Mouse (Mus musculus) kidney, postnatal 0 days (tissue): Measurements from ENCODE around the gene D430041D05Rik. TPM values are rescaled to one million over a fixed set of nuclear protein-coding genes. Genes with fewer than 3 reads are reported as not detected.

Source experiments
- ATAC-seq: fragments of 200-750 bp; cut with Nextera tagmentation; replicated peaks from 2 replicates; pipeline ENCODE4 v1.8.0; 2017; ENCODE audit warnings: low read depth, moderate number of reproducible peaks, moderate TSS enrichment, moderate library complexity; ENCODE audit not compliant: low FRiP score
- DNase-seq: peaks from one replicate; pipeline ENCODE4 v3.0.0-alpha.2; 2016; ENCODE audit warnings: low spot score
- H3K27ac ChIP-seq: fragments of 300-500 bp; sonication (generic); 2 replicates; pipeline ENCODE4 v1.5.1; 2014; ENCODE audit warnings: mild to moderate bottlenecking
- H3K27me3 ChIP-seq: fragments of 300-500 bp; sonication (generic); 2 replicates; pipeline ENCODE4 v1.6.1; 2014; ENCODE audit warnings: low read length, mixed read lengths; ENCODE audit not compliant: insufficient read depth
- H3K36me3 ChIP-seq: fragments of 300-500 bp; sonication (generic); 2 replicates; pipeline ENCODE4 v1.6.1; 2014; ENCODE audit warnings: low read length, mixed read lengths; ENCODE audit not compliant: insufficient read depth
- H3K4me1 ChIP-seq: fragments of 300-500 bp; sonication (generic); replicated peaks from 2 replicates; pipeline ENCODE4 v1.6.1; 2014; ENCODE audit warnings: antibody characterized with exemption, low read length, mixed read lengths; ENCODE audit not compliant: insufficient read depth
- H3K4me2 ChIP-seq: fragments of 300-500 bp; sonication (generic); 2 replicates; pipeline ENCODE4 v1.6.1; 2014; ENCODE audit warnings: mild to moderate bottlenecking, low read length, moderate library complexity, mixed read lengths
- H3K4me3 ChIP-seq: fragments of 300-500 bp; sonication (generic); replicated peaks from 2 replicates; pipeline ENCODE4 v1.5.1; 2014; ENCODE audit warnings: low read depth, low read length
- H3K9ac ChIP-seq: fragments of 300-500 bp; sonication (generic); 2 replicates; pipeline ENCODE4 v1.6.1; 2014; ENCODE audit warnings: low read depth, low read length
- H3K9me3 ChIP-seq: fragments of 300-500 bp; sonication (generic); replicated peaks from 2 replicates; pipeline ENCODE4 v1.6.1; 2016; ENCODE audit warnings: low read length, inconsistent platforms, mixed read lengths
- CTCF ChIP-seq: IDR thresholded peaks from 2 replicates; pipeline ENCODE4 v1.5.1; 2016; ENCODE audit warnings: antibody characterized with exemption, low read depth, mild to moderate bottlenecking, moderate library complexity
- WGBS: fragments of 180-500 bp; shearing (Covaris S2); extraction: QIAGEN DNeasy Blood & Tissue Kit; methylation state at CpG from one replicate; pipeline ENCODE4 v1.1.7; 2014; 5-methylcytosine and 5-hydroxymethylcytosine counted together
- polyA plus RNA-seq: library from polyadenylated mRNA; unstranded; fragments of >200 nt; fragmentation: Nextera tagmentation; extraction: Ambion mirVana; gene quantifications from 2 replicates; pipeline ENCODE4 v1.2.1, GENCODE M21; 2015

The D430041D05Rik gene
- polyA plus RNA-seq, 1 experiment from 2014 or later, result 0.22 TPM

GRCm38 (mm10) chr2:104208415-104208814 is 202.4 kb downstream of the D430041D05Rik start:
- Histone ChIP-seq H3K4me3 (no peak overlapping the region), H3K36me3 (no peaks in the 10 kb centered on the region), H3K27ac (no peak overlapping the region), H3K4me2 (no peak overlapping the region), H3K9ac (no peak overlapping the region), H3K27me3 (no peaks in the 10 kb centered on the region), H3K4me1 (no peaks in the 10 kb centered on the region), H3K9me3 (no peaks in the 10 kb centered on the region)
- TF ChIP-seq CTCF, result no peak
- DNase-seq (no peak), ATAC-seq (no peak)
- 48% methylated on average over 5 of the region's 5 CpGs for WGBS

GRCm38 (mm10) chr2:104207948-104208347 is 202.9 kb downstream of the D430041D05Rik start:
- no peak overlapping the region for H3K27ac ChIP-seq
- no peak for TF ChIP-seq CTCF
- H3K9ac ChIP-seq, result no peak overlapping the region
- H3K36me3 ChIP-seq, result no peaks in the 10 kb centered on the region
- H3K4me3 ChIP-seq, result no peak overlapping the region
- H3K27me3 ChIP-seq, result no peaks in the 10 kb centered on the region
- DNase-seq (peak; percentile 21), ATAC-seq (peak; percentile 49; the same call in 1 of the 2 replicates)
- no peak overlapping the region for H3K4me2 ChIP-seq
- WGBS, result 37% methylated on average over 10 of the region's 10 CpGs
- no peaks in the 10 kb centered on the region for H3K9me3 ChIP-seq
- H3K4me1 ChIP-seq, result no peaks in the 10 kb centered on the region

DNA sequence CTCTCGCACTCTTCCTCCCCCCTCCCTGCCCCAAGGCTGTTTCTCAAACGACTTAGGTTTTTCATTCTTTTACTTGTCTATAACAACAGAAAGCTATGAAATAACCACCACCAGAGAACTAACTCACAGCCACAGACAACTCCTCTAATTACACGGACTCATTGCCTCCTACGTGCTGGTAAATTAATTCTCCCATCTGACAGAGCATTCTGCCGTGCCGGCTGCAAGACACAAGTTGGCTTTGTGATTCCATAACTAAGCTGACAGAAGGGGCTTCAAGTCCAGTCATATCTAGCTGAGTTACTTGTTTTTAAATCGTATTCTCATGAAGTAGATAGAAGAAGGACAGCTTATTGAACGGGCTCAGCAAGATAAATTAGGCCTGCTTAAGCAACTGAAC is 205.2 kb downstream of the D430041D05Rik start:
- 40% methylated on average over 8 of the region's 8 CpGs for WGBS
- H3K9me3 ChIP-seq, result no peaks in the 10 kb centered on the region
- no peak overlapping the region for H3K27ac ChIP-seq
- ATAC-seq (no peak), DNase-seq (peak; percentile 38)
- H3K4me1 ChIP-seq, result no peaks in the 10 kb centered on the region
- H3K9ac ChIP-seq, result no peak overlapping the region
- no peak for TF ChIP-seq CTCF
- H3K4me3 ChIP-seq, result no peak overlapping the region
- H3K27me3 ChIP-seq, result no peaks in the 10 kb centered on the region
- no peaks in the 10 kb centered on the region for H3K36me3 ChIP-seq
- H3K4me2 ChIP-seq, result no peak overlapping the region

DNA sequence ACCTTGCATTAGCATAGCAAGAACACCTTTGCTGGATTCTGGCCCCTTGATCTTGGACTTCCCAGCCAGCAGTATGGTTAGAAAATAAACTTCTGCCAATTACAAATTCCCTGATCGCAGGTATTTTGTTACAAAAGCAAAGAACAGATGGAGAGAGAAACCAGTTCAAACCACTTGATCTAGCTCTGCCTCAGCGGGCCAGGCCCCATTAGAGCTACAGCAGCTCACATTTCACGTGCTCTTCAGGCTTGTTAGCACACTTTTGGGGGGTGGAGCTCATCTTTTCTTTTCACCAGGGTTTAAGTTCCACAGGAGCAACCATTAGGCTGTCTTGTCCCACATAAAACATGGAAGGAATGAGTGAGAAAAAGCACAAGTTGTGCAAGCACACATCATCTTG is 210.6 kb downstream of the D430041D05Rik start:
- WGBS, result 23% methylated on average over 3 of the region's 3 CpGs
- Histone ChIP-seq H3K36me3 (no peaks in the 10 kb centered on the region), H3K9me3 (no peaks in the 10 kb centered on the region), H3K4me2 (no peak overlapping the region), H3K4me3 (no peak overlapping the region), H3K27me3 (no peaks in the 10 kb centered on the region), H3K9ac (no peak overlapping the region), H3K27ac (no peak overlapping the region), H3K4me1 (no peaks in the 10 kb centered on the region)
- DNase-seq, result peak; percentile 26
- no peak for ATAC-seq
- no peak for TF ChIP-seq CTCF

- no peak overlapping the region for H3K9ac ChIP-seq
- no peak overlapping the region for H3K27ac ChIP-seq
- no peak for TF ChIP-seq CTCF
- H3K4me2 ChIP-seq, result no peak overlapping the region
- no peak overlapping the region for H3K4me3 ChIP-seq
- H3K4me1 ChIP-seq, result no peaks in the 10 kb centered on the region
- no peak for DNase-seq
- WGBS, result 41% methylated on average over 6 of the region's 6 CpGs
- no peaks in the 10 kb centered on the region for H3K36me3 ChIP-seq
- no peaks in the 10 kb centered on the region for H3K27me3 ChIP-seq
- no peak for ATAC-seq
- H3K9me3 ChIP-seq, result no peaks in the 10 kb centered on the region
Observed at GRCm38 (mm10) chr2:104198186-104198585, 212.6 kb downstream of the D430041D05Rik start.

GRCm38 (mm10) chr2:104197281-104197680 is 213.5 kb downstream of the D430041D05Rik start:
- ATAC-seq (no peak), DNase-seq (no peak)
- H3K4me2 ChIP-seq, result no peak overlapping the region
- H3K27me3 ChIP-seq, result no peaks in the 10 kb centered on the region
- H3K27ac ChIP-seq, result no peak overlapping the region
- H3K4me3 ChIP-seq, result no peak overlapping the region
- WGBS, result 32% methylated on average over 3 of the region's 3 CpGs
- H3K9me3 ChIP-seq, result no peaks in the 10 kb centered on the region
- no peak overlapping the region for H3K9ac ChIP-seq
- no peaks in the 10 kb centered on the region for H3K4me1 ChIP-seq
- no peaks in the 10 kb centered on the region for H3K36me3 ChIP-seq
- no peak for TF ChIP-seq CTCF

DNA sequence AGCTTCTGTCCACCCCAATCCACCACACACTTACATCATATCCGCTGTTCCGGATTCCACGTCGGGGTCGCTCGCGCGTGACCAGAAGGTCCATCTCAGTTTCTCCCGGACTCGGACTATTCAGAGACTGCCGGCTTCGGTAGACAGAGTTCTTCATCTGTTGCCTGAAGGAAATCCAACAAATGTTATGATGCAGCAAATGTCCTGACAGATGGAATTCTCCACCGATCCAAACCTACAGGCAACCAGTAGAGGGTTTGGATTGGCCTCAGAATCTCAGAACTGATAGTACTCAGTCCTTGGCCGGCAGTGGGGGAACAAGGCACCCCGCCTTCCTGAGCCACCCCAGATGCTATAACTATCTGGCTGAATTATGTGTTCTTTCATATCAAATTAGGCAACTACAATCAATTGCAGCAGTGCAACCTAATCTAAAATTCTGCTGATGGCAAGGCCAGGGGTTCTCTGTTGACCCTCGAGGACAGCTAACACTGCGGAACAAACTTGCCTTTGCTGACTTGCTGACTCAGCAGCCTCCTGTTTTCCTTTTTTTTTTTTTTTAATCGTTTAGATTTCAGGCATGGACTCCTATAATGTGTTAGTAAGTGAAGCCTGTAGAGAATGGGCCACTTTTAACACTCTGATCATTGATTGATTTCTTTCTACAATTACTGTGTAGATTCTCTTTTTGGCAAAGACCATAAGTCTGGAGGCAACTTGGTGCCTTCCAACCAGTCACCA is 218.2 kb downstream of the D430041D05Rik start:
- H3K4me3 ChIP-seq, result no peak overlapping the region
- no peak overlapping the region for H3K4me2 ChIP-seq
- no peaks in the 10 kb centered on the region for H3K4me1 ChIP-seq
- H3K36me3 ChIP-seq, result no peaks in the 10 kb centered on the region
- H3K9ac ChIP-seq, result no peak overlapping the region
- ATAC-seq, result no peak
- H3K9me3 ChIP-seq, result no peaks in the 10 kb centered on the region
- no peak for TF ChIP-seq CTCF
- DNase-seq, result no peak
- no peak overlapping the region for H3K27ac ChIP-seq
- no peaks in the 10 kb centered on the region for H3K27me3 ChIP-seq
- 85% methylated on average over 18 of the region's 18 CpGs for WGBS
